Mouse (Mus musculus): ENCODE measurements around the gene Spata13.

The Spata13 gene

DNA sequence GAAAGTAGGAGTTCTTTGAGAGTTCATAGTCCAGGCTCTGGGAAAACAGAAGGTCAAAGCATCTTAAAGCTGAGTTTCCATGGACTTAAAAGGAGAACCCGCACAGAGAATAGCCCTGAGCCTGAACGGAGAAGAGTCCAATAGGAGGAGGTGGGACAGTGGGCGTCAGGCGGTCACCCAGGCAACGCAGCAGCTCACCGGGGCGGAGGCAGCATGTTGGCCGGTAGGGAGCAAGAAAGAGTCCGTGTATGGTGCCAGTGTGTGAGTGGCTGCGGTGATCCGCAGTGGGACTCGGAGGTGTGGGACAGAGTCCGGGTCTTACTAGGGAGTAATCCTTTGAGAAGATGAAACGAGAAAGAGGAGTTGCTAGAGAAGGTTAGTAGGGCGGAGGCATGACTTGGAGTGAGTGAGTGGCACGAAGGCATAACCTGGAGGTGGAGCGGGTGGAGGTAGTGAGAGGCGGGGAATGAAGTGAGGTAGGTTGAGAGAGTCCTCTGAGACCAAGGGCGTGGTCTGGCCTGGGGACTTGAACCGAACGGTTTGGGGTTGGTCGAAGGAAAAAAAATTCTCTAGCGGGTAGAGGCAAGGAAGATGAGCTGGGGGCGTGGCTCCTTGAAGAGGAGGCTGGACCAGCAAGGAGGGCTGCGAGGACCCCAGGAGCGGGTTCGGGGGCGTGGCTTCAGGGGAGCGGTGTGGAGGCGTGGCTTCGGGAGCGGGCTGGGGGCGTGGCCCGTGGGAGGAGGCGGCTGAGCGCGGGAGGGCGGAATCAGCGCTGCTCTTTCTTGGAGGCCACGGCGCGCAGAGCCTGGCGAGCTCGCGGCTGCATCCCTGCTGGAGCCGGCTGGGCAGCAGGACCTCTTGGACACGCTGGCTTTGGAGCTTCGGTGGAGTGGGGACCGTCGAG lies at the start of gene Spata13:
Gene Spata13, plus strand, starts transcription at position 41 of the 904 bp plus-strand sequence.
- DNase-seq (ENCODE audit: extremely low read depth, low read depth), result peak; percentile 49

DNA sequence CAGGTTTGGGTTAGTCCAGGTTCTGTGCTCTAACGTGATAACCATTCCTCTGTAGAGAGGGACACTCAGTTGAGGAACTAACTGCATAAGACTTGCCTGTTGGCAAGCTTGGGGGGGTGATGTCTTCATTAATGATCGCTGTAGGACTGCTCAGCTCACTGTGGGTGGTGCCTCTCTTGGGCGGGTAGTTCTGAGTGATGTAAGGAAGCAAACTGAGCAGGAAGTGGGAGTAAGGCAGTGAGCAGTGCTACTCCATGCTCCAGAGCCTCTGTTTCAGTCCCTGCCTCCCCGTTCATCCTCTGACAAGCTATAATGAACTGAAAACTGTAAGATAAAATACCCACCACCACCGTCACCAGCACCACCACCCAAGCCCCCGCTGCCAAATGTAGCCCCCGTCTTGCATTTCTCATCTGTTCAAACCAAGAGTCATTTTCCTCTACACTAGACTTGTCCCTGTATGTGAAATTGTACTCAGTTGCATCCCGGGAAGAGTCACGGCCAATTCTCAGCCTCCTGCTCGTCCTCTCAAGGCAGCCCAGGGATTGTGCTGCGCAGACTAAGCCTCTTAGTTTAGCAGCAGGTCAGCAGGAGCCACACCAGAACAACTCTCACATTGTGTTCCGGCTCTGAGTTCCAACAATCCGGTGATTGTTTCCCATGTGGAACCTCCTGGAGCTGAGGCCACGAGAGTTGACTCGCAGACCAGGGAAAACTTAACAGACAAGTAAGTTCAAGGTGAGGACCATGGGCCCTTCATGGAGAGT lies 46.9 kb upstream of the Spata13 start:
- no peak for DNase-seq (ENCODE audit: extremely low read depth, low read depth)

DNA sequence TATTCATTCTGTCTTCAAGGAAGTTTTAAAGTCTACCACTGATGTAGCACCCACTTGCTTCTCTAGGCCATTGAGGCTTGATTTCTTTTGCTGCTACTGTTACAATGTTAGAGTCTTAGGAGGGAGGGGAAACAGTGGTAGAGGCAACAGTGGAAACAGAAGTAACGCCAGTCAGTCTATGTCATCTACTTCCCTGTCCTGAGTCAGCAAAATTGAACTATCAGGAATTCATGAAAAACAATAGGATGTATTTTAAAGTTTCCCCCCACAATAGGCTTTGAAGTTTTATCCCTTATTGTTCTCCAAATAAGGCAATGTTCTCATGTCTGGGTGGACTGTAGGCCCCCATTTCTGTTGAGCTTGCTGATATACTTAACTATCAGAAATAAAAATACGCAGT lies 44.8 kb upstream of the Spata13 start:
- DNase-seq (ENCODE audit: extremely low read depth, low read depth), result no peak

DNA sequence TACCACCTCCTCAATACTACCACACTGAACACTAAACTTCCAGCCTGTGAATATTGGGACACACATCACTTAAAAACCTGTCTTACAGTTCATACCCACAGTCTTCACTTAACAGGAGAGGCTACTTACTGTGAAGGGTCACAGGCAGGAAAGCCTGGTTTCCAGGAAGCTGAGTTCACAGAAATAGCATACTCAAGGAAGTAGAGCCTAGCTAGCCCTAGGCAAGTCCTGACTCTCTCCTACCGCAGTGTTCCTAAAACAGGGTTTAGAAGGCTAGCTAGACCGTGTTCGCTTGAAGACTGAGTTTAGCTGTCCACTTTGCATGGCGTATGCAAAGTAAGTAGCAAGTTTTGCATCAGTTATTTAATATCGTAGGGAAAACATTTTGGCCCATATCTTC lies 41.5 kb upstream of the Spata13 start:
- no peak for DNase-seq (ENCODE audit: extremely low read depth, low read depth)

DNA sequence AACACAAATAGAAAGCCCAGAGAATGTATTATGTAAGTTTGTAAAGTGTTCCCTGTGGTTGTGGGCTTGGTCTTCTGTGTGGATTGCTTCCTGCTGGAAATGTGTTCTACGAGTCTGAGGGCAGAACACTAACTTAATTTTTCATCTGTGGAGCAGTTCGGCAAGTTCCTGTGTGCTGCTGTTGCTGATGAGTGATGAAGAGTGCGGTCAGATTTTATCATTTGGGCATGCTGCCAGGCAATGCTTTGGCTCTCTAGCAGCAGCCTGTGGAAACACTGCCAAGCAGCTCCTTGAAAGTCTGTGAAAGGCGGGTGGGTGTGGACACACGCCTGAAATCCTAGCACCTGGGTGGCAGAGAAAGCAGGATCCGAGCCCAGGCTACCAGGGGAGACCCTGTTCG lies 41.0 kb upstream of the Spata13 start:
- peak; percentile 64 for DNase-seq (ENCODE audit: extremely low read depth, low read depth)

DNA sequence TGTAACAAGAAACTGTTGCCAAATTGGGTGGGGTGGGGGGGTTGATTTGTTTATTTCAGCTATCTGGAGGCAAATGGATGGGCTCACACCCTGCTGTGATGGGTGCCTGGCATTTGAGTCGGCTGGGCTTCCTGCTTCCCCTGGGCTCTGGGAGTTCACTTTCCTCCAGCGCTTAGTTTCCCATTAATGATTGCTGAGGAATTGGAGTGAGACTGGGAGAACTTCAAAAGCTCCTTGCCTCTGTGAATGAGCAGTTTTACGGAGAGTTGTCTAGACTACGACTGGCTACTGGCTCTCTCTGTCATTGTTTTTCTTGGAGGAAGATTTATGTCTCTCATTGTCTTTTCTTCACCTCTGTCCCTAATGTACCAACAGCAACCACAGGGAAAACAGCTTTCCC lies 36.2 kb upstream of the Spata13 start:
- DNase-seq (ENCODE audit: extremely low read depth, low read depth), result no peak

DNA sequence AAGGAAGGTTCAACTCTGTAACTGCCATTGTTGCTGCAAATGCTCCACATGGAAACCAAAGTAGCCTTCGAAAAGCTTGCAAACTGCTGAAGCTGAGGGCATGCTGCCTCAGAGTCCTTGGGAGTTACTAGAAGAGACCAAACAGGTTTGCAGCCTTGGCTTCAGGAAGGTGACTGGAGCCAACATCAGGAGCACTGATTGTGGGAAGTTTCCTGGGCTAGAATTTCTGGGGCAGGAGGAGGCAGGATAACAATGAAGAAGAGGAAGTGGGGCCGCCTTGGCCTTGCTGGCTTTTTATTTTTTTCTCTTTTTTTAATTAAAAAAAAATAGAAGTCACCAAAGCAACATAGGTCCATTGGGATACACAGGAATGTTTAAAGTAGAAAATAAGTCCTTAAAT lies 34.8 kb upstream of the Spata13 start:
- no peak for DNase-seq (ENCODE audit: extremely low read depth, low read depth)

DNA sequence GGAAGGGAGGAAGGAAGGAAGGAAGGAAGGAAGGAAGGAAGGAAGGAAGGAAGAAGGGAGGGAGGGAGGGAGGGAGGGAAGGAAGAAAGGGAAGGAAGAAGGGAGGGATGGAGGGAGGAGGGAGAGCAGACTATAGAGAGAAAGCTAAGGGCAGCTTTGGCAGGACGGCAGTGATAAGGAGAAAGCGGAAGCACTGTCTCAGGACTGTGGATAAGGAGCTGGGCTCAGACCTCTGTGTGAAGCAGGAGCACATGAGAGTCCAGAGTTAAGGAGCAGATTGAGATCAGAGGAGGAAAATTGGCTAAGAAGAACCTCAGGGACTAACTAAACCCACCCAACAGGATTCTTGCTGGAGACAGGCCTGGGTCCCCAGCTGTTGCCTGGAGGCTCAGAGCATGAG lies 28.2 kb upstream of the Spata13 start:
- DNase-seq (ENCODE audit: extremely low read depth, low read depth), result peak; percentile 51

DNA sequence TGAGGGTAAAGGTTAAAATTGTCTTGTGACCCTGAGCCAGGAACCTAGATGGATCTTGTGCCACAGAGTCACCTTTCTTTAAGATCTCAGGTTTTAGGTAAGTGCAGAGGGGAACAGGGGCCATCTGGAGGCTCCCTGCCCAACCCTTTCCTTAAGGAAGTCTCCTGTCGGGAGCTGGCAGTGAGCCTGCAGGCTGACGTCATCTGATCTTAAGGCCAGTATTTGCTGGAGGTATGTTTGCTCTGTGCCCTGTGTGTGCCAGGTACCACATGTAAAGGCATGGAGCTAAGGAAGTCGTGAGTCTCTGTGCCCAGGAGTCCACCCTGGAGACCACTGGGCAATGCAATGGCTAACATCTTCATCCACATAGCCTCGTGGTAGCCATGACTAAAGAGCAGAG lies 27.6 kb upstream of the Spata13 start:
- DNase-seq (ENCODE audit: extremely low read depth, low read depth), result no peak

DNA sequence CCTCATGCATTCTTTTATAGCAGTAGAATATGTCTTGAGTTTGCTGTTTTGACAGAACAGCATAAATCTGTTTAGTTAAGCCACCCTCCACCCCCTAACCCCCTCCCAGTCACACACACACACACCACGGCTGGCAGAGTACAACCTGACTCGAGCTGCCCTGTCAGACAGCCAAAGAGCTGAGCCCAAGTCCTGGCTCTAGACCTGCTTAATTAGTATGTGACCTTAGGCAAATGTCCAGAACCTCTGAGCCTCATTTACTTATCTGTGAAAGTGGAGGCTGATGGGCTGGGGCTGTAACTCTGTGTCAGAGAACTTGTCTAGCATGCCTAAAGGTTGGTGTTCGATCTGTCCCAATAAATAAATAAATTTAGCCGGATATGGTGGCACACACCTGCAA lies 26.1 kb upstream of the Spata13 start:
- DNase-seq (ENCODE audit: extremely low read depth, low read depth), result no peak

DNA sequence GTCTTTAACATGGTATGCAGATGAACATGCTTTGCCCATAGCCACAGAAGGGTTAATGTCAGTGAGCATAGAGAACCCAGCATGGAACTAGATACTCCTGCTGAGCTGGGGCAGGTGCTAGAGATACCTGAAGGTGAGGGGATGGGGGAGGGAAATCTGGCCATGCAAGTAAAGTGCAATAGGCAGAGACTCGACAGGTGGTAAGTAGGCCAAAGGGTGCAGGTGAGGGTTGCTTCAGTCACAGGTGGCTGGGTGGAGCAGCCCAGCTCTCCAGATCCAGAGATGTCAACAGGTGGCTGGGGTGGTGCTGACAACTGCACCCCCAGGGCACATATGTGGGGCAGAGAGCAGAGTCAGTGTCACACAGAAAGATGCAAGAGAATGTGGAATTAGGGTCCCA lies 24.6 kb upstream of the Spata13 start:
- DNase-seq (ENCODE audit: extremely low read depth, low read depth), result no peak

DNA sequence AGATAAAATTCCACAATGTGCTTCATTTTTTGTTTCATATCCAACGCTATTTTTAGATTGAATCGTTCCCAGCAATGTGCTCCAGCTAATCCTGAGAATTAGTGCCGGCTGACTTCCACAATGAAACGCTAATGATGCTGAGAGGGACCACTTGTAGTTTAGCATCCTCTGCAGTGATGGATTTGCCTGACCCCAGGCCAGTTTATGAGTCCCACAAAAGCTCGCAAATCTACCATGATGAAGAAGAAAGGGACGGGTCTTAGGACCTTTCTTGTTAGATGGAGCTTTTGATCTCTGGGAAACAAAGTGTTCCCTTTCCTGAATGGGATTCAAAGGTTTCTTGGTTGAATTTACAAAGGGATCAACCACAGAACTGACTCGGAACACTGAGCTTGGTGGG lies 21.1 kb upstream of the Spata13 start:
- no peak for DNase-seq (ENCODE audit: extremely low read depth, low read depth)

DNA sequence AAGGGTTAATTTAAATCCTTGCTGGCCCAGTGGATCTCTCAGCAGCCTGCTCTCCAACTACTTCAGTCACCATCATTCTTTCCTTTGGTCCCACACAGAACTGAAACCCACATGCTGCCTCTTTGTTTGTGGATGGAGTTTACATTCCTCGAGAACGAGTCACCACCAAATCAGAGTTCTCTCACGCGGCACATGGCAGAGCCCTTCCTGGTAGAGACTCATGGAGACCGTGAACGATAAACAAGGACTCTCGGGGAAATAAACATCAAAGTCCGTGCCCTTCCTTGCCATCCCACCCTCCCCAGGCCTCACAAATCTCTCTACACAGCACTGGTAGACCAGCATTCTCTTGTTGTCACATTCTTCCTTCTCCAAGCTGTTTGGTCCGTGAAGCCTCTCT lies 12.7 kb upstream of the Spata13 start:
- DNase-seq (ENCODE audit: extremely low read depth, low read depth), result no peak

DNA sequence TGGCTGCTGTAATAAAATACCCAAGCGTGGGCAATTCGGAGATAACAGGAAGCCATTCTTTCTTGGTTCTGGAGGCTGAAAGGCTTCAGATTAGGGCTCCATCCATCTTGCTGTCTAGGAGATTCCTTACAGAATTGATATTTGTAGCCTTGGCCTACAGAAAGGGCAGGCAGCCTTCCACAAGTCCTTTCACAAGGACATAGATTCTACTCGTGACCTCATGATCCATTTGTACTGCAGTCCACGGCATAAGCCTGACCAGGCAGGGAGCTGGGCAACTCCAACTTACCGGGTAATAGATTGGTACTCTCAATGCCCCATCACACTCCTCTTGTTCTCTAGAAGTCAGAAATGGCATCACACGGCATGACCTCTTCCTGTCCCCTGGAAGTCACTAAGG lies 8.3 kb upstream of the Spata13 start:
- no peak for DNase-seq (ENCODE audit: extremely low read depth, low read depth)

DNA sequence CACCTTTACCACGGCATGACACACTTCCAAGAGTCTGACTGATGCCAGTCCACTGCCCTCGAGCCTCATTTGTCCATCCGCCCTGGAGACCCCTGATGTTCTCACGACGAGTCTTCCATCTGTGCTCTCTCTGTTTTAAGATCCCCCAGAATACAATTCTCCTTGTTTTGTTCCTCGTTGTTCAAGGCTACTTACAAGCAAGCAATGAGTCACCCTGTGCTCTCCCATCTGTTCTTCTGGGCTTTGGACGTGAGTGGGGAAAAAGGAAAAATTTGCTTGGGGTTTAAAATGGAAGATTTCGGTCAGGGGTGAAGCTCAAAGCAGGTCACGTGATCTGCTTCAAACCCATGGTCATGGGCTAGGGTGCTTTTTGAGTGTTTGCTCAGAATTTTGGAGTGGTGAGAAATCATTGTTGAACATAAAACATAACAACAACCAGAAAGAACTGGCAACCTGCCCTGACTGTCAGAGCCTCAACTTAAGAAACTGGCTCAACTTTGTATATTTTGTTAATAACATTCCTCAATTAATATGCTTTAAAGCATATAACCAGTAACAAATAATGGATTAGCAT lies 3.8 kb upstream of the Spata13 start:
- no peak for DNase-seq (ENCODE audit: extremely low read depth, low read depth)

DNA sequence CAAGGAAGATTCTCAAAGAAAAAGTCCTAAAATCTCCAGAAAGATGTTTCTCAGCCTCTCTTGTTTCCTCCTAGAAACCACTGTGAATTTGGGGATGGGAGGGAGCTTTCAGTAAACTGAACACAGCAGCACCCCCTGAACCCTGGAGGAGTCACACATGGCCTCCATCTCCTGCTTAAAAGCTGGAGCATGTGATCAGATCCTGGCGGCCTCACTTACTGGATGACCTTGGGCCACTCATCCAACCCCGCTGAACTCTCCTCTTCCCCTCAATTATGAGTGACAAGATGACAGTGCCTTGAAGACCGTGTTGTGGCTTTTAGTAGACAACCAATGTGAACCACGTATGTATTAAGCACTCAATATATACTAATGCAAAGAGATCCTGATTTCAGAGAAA lies 2.8 kb upstream of the Spata13 start:
- no peak for DNase-seq (ENCODE audit: extremely low read depth, low read depth)

DNA sequence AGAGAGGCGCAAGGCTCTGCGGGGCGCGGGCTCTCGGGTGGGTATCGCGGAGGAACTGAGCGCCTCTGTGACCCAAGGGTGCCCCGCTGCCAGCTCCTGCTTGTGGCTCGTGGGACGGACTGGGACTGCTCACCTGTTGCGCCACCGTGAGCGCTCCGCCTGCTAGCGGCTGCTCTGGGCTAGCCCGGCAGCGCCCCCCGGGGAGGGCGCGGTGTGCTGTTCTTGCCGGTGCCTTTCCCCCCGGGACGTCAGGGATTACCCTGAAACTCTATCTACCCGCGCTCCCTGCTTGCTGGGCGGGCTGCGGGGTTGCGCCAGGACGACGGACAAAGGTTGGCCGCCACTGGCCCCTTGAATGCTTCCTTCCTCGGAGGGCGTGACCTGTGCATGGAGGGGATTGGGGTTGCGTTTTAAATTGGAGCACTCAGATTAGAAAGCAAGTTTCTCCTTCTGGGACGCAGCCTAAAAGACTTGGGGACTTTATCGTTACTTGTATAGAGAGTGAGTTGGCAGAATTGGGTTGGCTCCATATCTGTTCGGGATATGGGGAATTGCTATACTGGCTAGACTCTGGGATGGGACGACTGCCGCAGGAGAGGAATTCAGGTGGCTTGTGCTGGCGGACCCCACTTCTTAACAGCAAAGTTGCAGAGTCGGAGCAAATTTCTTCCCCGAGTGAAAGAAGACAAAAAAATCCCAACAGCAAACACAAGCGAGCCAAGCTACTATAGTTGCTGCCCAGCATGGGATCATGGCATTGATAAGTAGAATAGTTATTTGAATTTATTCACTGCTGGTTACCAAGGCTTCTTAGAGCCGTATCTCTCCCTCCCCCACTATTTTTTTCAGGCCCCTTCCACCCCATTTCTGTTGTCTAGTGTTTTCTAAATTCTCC lies 1.3 kb downstream of the Spata13 start:
- no peak for DNase-seq (ENCODE audit: extremely low read depth, low read depth)

DNA sequence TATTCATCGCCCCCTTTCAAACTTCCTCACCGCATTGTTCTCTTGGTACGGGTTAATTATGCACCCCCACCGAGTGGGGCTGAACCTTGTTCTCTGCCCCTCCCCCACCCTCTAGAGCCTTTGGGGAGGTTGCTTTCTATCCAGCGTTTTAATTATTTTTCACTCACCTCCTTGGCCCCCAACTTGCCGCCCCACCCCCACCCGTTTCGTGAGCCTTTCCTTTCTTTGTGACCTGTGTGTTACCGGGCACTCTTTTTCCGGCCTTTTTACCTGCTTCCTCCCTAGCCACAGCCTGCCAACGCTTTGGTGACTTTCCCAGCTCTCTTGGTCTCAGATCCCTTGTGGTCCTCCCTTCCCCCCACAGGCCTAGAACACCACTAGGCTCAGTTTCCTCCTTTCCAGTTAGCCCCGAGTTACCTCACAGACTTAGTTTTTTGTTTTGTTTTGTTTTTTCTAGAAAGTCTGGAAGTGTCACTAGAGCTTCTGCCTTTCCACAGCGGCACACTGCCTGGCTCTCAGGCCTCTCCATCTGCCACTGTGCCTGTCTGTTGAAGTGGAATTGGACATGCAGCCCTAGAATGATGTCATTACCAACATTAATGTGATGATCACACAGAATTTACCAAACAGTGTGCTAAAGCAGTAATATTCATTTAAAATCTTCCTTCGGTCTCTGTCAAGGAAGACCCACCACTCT lies 2.3 kb downstream of the Spata13 start:
- DNase-seq (ENCODE audit: extremely low read depth, low read depth), result no peak

DNA sequence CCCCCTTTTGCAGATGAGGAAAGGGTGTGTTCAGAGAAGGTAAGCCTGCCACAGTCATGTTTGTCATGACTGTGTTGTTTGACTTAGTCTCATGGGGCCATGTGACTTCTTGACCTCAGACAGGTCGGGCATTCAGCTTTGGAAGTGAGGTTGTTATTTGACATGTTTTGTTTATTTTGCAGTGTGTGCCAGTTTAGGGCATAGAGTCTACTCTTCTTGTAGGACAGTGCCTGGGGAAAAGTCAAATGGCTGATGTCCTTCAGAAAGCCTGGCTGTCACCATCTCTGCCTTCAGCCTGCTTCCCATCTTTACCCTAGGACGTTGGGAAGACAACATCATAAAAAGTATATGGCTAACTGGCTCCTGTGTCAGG lies 2.8 kb downstream of the Spata13 start:
- no peak for DNase-seq (ENCODE audit: extremely low read depth, low read depth)

DNA sequence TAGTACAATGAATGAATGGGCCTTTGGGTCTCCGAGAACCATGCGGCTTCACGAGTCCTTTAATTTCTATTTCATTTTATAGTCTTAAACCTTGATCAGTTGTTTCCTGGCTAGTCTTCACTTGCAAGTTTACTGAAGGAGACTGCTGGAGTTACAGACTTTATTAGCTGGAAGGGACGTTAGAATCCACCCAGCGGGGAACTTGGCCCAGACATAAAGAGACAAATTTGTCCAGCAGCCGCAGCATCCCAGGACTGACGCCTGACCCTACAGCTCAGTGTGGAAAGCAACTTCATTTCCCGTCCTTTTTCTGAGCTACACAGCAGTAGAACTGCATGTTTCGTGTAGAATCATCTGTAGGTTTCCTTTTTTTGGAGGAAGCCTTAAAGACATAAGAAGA lies 3.2 kb downstream of the Spata13 start:
- DNase-seq (ENCODE audit: extremely low read depth, low read depth), result no peak

DNA sequence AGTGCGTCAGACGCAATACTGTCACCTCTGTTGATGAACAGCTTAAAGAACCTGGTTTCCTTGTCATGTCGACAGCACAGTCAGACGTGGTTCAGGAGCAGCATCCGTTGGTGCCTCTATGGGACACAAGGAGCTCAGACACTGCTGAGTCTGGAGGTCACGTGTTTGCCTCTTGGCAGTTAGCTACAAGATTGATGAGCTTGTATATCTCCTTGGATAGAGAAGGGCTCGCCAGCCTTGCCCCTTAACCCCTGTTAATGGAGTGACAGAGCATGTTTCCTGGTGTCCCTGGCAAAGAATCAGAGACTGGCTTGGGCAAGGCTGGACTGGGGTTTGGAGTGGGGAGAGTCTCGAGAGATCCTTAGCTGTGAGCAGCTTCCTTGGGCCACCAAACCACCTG lies 4.4 kb downstream of the Spata13 start:
- no peak for DNase-seq (ENCODE audit: extremely low read depth, low read depth)
